Mouse (Mus musculus) cerebellum, adult (tissue): Measurements from ENCODE around the gene Cd68.
A peak's percentile ranks its signal among the peaks of the same experiment; 100 is the strongest.
"Not testable (repeated sequence)": the region's sequence is repeated elsewhere in the genome, so short reads cannot be mapped to it uniquely, and the experiment has no call there.

Experiments
- ATAC-seq: cut with Nextera tagmentation; 2 replicates; pipeline ENCODE4 v1.9.2; 2017; ENCODE audit warnings: mild to moderate bottlenecking, moderate library complexity, mixed read lengths; ENCODE audit not compliant: insufficient number of reproducible peaks, low FRiP score, low TSS enrichment

The Cd68 gene

DNA sequence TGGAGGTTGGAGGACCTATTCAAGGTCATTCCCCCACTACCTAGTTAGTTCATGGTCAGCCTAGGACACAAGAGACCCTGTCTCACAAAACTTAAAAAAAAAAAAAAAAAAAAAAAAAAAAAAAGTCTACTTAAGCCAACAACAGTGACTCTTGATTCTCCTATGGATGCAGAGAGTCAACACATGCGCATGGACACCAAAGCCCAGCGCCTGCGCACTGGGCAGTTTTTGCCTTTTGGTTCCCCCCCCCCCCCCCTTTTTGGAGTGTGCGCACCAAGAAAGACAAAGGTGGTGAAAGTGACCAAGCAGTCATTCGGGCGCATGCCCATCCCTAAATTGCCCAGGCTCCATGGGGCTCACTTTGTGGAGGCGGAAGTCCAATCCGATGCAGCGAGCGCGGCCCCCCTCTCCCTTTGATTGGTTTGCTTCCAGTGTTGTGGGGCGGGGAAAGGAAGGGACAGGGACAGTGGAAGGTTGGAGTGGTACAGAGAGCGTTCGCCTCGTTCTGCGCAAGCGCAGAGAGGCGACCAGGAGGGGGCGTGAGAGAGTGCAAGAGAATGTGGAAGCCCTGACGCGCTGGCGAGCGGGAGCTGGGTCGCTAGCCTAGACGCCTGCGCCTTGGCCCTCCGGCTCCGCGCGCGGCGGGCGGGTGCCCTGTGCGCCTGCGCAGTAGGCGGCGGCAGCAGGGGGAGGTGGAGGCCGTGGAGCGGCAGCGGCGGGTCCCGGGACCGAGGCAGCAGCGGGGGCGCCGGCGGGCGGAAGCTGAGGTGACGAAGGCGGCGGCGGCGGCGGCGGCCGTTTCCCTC is 33.5 kb downstream of the Cd68 start, which contains the start of gene Fxr2:
Gene Fxr2, plus strand, starts transcription at position 707 of the 806 bp plus-strand sequence.
- peak; percentile 97 for ATAC-seq

DNA sequence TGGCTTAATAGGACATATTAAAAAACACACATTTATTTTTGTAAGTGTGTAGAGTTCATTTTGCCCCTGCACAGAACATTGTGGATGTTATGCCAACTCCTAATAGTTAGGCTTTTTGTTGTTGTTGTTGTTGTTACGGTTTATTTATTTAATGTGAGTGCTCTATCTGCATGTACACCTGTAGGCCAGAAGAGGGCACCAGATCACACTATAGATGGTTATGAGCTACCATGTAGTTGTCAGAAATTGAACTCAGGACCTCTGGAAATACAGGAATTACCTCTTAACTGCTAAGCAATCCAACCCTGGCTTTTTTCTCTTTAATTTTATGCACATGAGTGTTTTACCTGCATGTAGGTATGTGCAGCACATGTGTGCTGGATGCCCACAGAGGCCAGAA is 36.2 kb downstream of the Cd68 start:
- no peak for ATAC-seq

- no peak for ATAC-seq
These were observed 37.7 kb downstream of the Cd68 start for GRCm38 (mm10) chr11:69628286-69628685.

- ATAC-seq: not testable (repeated sequence)
These were observed 41.6 kb downstream of the Cd68 start for GRCm38 (mm10) chr11:69624339-69624738.

DNA sequence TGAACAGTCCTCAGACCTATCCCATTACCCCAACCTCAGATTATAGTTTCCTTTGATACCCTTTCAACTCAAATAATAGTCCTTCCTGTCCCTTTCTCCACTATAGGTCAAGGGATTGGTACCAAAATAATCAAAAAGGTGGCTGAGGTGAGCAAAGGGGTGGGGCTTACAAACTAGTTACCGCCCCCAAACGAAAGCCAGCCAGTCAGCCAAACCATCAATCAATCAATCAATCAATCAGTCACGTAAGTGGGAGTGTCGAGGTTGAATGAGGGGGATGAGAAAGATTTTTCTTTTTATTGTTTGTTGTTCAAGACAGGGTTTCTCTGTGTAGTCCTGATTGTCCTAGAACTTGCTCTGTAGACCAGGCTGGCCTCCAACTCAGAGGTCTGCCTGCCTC is 42.9 kb downstream of the Cd68 start:
- no peak for ATAC-seq

- no peak for ATAC-seq
These were observed 43.5 kb downstream of the Cd68 start for GRCm38 (mm10) chr11:69622406-69622805.

DNA sequence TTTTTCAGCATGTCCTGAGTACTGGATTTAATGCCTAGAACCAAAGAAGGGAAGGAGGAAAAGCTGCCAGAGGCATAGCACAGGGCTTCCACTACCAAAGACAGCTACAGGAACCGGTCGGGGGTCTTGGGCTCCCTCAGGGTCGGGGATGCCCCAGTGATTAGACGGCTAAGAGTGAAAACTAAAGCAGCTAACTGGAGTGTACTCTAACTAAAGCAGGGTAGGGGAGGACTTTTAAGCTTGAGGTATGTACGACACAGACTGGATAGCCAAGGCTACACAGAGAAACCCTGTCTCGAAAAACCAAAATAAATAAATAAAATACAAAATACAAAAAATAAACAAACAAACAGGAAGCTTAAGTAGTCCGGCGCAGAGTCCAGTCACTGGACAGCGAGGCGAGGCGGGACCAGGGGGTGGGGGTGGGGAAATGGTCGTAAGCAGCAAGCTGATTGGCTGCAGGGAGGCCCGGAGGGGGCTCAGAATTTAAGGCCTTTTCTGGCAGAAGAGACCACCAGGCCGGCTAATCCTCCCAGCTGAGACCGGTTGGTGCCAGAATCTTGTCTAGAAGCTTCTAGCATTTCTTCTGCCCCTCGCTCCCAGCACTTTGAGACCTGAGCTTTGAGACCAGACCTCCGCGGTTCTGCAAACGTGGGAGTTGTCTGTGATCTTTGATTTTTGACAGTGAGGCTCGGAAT is 44.2 kb downstream of the Cd68 start, which contains the start of gene Sat2:
Gene Sat2, plus strand, starts transcription at position 454 of the 698 bp plus-strand sequence.
- ATAC-seq: peak; percentile 66; the same call in 1 of the 2 replicates

DNA sequence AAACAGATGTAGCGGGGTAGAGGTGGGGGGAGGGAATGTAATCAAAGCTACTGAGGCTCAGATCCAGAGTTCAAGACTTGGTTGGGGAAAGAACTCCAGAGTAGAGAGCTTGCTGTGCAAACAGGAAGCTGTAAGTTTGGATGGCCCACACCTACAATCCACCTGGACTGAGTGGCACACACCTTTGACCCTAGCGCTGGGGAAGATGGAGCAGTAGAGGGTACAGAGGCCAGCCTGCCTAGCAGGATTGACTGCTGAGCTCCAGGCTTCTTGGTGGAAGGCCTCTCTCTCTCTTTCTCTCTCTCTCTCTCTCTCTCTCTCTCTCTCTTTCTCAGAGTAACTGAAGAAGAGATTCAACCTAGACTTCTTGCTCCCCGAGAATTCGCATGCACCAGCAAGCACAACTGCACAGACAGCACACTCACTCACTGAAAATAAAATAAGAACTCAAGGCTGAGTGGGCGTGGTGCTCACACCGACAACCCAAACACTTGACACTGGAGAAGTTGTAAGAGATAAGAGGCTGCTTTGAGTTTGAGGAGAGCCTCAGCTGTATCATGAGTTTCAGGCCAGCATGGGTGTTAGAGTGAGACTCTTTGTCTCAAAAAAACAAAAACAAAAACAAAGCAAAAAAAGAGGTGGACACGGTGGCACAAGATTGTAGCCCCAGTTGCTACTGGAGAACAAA is 45.4 kb downstream of the Cd68 start:
- no peak for ATAC-seq

GRCm38 (mm10) chr11:69617805-69618204 is 48.1 kb downstream of the Cd68 start, which contains the start of gene Shbg:
Shbg (minus strand) TSS chr11:69617905.
- no peak for ATAC-seq

DNA sequence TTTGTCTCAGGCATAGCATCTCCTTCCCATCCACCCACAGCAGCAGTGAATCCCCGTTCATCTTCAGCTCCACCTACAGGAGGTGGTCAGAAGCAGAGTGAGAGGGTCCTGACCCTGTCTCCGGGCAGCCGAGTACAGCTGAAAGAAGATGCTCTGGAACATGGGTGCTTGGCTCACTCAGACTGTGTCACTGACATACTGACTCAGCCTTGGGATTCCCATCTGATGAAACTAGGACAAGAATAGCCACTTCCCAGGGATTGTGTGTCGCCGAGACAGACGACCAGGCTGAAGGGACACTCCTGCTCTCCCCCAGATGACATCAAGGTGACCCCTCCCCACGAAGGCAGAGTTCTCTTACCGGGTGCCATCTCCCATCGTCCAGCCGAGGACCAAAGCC is 49.2 kb downstream of the Cd68 start:
- no peak for ATAC-seq

DNA sequence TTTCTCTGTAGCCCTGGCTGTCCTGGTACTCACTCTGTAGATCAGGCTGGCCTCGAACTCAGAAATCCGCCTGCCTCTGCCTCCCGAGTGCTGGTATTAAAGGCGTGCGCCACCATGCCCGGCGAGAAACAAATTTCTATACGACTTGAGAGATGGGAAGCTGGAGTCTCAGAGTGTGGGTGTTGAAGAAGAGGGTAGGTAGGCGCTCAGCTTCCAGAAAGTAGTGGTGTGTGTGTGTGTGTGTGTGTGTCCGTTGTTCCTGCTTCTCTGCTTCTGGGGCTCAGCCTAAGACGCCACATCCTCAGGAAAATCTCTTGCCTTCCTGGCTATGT is 51.7 kb downstream of the Cd68 start:
- not testable (repeated sequence) for ATAC-seq
